Mouse (Mus musculus) layer of hippocampus, adult 9-11 months (tissue): ENCODE measurements around the gene Armc9.
A peak's percentile ranks its signal among the peaks of the same experiment; 100 is the strongest.

Source experiments
- DNase-seq: peaks from one replicate; pipeline ENCODE4 v3.0.0; 2022

Gene Armc9

DNA sequence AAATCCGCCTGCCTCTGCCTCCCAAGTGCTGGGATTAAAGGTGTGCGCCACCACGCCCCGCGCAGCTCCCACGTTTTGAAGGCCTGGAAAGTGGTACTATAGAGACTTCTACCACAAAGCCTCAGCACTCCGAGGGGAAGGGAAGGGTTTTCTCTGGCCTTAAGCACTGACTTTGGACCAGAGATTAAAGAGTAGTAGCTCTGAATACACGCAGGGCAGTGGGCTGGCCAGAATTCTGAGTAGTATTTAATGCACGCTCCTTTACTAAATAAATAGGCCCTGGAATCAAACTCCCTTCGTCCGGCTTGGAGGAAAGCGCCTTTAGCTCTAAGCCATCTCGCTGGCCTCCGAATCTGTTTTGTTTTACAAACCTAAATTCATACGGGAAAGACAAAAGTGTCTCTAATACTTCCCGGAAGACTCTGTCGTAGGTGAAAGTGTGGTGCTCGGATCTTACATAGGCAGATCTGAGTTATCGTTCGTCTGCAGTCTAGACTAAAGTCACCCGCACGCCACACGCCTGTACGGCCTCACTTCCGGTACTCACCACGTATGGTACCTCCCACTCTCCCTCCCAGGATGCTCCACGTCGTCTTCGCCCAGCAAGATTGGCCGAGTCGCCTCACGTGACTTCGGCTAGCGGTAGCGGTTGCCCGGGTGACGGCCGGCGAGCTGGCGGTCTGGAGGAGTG, at the start of gene Armc9:
TSS of gene Armc9 (plus strand) at position 648 of the 691 bp plus-strand sequence.
- peak; percentile 97 for DNase-seq

GRCm38 (mm10) chr1:86105054-86105453, 49.5 kb upstream of the Armc9 start:
- no peak for DNase-seq

DNA sequence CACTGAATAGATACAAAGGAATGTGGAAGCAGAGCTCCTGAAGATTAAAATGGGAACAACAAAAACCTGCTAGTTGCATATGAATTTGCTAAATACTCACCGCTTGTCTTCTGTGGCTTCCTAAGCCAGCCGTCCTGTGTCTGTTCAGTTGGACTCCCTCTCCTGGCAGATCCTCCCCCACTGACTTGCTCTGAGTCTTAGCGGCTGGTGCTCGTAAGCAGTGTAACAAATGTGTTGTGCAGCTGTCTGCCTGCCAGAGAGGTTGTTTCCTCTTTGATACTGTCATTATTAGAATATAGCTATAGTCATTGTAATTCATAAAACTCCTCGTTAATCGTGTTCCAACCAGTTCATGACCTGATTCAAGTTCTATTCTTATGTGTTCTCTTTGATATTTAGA, 42.8 kb upstream of the Armc9 start, which contains the start of gene Htr2b:
TSS of gene Htr2b (minus strand) at position 192 of the 400 bp plus-strand sequence.
- DNase-seq: peak; percentile 46

DNA sequence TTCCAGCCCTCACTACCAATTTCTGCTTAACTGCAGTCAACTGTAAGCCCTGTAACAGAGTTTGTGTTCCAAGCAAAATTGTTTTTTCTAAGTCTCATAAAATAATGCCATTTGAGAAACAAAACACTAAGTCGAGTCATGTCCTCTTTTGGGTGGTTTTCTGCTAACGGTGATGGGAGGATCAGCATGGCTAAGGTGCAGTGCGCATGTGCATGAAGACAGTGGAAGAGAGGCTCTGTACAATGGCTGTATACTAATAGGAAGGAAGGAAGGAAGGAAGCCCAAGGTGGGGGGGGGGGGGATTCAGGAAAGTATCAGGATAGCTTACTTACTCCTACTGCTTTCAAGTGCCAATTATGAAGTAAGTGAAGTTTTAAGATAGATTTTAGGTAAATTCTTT, 40.4 kb upstream of the Armc9 start:
- DNase-seq: no peak

DNA sequence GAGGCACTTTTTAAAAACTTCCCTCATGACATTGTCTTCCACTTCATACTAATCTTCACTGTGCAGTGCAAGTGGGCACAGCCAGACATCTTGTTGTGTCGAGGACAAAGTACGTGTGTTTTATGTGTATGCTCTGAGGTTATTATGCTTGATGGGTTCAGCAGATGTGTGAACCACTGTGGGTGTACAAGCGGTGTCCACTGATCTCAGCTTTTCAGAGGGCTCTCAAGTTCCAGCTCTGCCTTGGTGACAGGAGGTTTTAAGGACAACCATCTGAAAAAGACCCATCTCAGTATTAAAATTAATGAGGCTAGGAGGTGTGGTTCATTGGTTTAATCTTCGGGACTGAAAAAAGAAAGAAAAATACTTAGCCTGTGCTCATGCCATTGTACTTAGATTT, 35.0 kb upstream of the Armc9 start:
- DNase-seq: no peak

- DNase-seq: no peak
Measured at GRCm38 (mm10) chr1:86126036-86126435, 28.5 kb upstream of the Armc9 start.

DNA sequence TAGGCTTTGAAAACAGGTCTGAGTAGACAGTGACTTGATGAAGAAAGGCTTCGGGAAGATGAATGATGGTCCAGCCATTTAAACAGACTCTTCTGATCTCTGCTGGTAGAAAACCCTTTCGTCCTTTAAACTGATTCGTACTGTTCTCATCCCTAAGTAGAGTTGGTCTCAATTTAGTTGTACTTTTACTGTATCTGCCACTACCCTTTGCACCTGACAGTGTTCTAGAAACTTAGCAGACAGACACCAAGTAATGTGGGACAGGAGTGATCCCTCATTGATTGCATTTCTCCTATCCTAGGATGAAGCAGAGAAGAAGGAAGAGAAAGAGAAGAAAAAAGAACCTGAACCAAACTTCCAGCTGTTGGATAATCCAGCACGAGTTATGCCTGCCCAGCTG, 21.2 kb upstream of the Armc9 start, which contains the start of gene Gm21972:
TSS of gene Gm21972 (plus strand) at position 301 of the 400 bp plus-strand sequence.
- no peak for DNase-seq

DNA sequence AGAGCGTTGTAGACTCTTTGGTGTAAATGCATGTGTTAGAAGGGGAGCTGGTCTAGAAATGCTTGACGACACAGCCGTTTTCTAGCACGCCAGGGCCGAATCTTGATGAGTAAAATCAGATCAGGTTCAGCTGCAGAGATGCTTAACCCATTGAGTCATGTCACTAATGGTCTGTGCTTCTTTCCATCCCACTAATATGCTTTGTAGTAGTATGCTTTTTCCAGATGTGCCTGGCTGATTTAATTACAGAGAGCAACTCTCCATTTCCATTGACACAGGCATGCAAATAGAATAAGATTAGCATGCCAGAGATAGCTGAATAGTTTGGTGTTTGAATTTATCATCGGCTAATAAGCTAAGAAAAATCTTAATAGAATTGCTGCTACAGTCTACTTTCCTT, 19.3 kb upstream of the Armc9 start:
- no peak for DNase-seq

GRCm38 (mm10) chr1:86141081-86141480, 13.5 kb upstream of the Armc9 start:
- no peak for DNase-seq

GRCm38 (mm10) chr1:86143165-86143564, 11.4 kb upstream of the Armc9 start:
- no peak for DNase-seq

- no peak for DNase-seq
Measured at GRCm38 (mm10) chr1:86144001-86144944, 10.3 kb upstream of the Armc9 start.

DNA sequence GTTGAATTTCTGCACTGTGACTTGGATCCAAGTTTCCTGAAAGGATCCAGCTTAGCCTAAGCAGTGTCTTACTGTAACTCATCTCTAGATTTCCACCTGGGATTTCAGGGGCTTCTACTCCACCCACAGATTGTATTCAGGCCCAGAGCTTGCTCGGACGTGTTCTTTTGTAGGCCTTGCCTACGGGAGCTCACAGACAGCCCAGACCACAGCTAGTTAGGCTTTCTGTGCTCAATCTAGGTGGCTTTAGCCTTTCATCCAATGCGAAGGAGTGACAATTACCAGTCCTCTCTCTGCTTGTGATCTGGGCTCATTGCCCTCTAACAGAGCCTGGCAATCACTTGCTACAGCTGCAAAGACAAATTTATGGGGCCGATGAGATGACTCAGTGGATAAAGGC, 8.3 kb upstream of the Armc9 start:
- DNase-seq: no peak

GRCm38 (mm10) chr1:86147557-86147956, 7.0 kb upstream of the Armc9 start:
- DNase-seq: no peak

DNA sequence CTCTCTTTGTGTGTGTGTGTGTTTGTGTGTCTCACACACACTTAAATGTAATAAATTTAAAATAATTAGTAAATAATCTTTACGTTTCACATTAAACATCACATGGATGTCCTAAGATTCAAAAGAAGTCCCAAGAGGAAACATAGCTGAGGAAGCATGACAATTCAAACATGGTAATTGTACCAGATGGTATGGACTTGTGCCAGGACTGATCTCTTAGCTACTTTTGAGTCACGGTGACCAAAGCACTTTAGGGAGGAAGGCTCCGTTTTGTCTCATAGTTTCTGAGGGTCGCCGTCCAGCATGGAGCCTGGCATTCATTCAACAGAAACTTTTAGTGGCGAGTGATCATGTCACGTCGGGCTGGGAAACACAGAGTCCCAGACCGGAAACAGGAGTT, 6.4 kb upstream of the Armc9 start:
- DNase-seq: no peak

GRCm38 (mm10) chr1:86150929-86151328, 3.7 kb upstream of the Armc9 start:
- DNase-seq: no peak

GRCm38 (mm10) chr1:86151376-86151775, 3.2 kb upstream of the Armc9 start:
- DNase-seq: no peak

DNA sequence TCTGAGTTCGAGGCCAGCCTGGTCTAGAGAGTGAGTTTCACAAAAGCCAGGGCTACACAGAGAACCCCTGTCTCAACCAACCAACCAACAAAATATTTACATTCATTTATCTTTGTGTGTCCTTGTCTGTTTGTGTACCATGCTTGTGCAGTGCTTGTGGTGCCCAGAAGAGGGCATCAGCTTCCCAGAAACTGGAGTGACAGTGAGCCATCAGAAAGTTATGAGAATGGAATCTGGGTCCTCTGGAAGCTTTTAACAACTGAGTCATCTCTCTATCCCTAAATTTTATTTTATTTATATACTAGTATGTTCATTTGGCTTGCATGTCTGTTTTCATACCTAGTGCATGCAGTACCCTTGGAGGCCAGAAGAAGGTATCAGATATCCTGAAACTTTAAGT, 2.0 kb upstream of the Armc9 start:
- DNase-seq: no peak

GRCm38 (mm10) chr1:86154824-86155164, 214 bp downstream of the Armc9 start:
- no peak for DNase-seq

GRCm38 (mm10) chr1:86156075-86156474, 1.5 kb downstream of the Armc9 start:
- no peak for DNase-seq

DNA sequence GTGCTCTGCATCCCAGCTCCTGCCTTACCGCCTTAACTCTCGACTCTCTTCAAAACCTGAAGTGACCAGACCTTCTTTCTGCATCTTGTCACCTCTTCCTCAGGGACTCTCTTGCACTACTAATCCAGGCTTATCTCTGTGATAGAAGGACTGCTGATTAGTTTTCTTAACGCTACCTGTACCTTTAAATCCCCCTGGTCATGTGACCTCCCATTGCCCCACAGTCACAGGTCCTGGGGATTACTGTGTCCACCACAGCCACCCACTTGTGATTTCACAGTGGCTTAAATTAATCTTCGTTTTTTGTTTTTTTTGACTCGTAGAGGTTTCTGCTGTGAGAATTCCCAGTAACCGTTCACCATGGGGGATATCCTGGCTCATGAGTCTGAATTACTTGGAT, 2.0 kb downstream of the Armc9 start:
- no peak for DNase-seq

DNA sequence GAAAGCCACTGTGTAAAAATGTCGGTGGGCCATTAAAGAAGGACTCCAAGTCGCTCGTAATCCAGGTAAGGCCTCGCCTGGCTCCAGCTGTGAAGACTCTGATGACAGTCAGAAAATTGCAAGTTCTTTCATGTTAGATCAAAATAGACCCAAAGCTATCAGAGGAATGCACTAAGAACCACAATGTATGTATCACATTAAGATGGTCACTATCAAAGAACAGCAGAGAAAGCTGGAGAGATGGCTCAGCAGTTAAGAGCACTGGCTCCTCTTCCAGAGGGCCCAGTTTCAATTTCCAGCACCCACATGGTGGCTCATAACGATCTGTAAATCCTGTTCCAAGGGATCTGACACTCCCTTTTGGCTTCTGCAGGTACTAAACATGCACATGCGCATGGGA, 5.5 kb downstream of the Armc9 start:
- DNase-seq: no peak

DNA sequence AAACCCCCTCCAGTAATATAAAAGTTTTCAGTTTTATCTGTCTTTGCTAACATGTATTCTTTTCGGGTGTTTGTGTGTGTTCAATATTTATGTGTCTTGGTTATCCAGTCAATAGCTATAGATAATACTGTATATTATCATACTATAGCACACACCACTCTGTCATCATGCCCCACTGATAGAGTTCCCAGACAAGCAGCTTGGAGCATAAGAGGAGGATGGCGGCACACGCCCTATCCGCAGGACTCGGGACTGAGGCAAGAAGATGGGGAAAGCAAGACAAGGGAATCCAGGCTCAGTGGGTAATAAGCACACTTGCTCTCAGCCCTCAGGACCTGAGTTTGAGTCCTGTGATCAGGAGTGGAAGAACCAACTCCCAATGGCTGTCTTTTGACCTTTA, 5.9 kb downstream of the Armc9 start:
- DNase-seq: no peak

GRCm38 (mm10) chr1:86161061-86161460, 6.5 kb downstream of the Armc9 start:
- DNase-seq: no peak

DNA sequence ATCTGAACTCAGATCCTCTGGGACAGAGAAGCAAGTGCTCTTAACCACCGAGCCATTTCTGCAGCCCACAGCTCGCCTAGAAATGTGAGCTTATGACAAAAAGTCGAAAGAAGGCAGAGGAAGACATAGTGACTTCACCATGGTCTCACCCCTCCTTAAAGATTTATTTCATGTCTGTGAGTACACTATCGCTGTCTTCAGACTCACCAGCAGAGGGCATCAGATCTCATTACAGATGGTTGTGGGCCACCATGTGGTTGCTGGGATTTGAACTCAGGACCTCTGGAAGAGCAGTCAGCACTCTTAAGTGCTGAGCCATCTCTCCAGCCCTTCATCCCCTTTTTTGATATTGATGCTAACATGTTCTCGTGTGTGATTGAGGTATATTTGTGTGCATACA, 20.0 kb downstream of the Armc9 start:
- DNase-seq: no peak
